Mouse (Mus musculus) limb, embryonic 11.5 days (tissue): ENCODE data around the gene Lrrn4cl. TPM values are rescaled to one million over a fixed set of nuclear protein-coding genes. Genes with fewer than 3 reads are reported as not detected.
A peak's percentile ranks its signal among the peaks of the same experiment; 100 is the strongest.

Source experiments
- ATAC-seq: fragments of 200-750 bp; cut with Nextera tagmentation; 2 replicates; pipeline ENCODE4 v1.8.0; 2017; ENCODE audit warnings: low read depth; ENCODE audit not compliant: insufficient number of reproducible peaks, low FRiP score, low TSS enrichment
- DNase-seq: peaks from one replicate; pipeline ENCODE4 v3.0.0-alpha.2; 2015; ENCODE audit warnings: low spot score
- H3K27ac ChIP-seq: fragments of 300-500 bp; sonication (generic); replicated peaks from 2 replicates; pipeline ENCODE4 v1.5.1; 2014; ENCODE audit warnings: low read depth, mild to moderate bottlenecking, low read length
- H3K27me3 ChIP-seq: fragments of 300-500 bp; sonication (generic); 2 replicates; pipeline ENCODE4 v1.6.1; 2014; ENCODE audit warnings: mild to moderate bottlenecking, low read length, mixed read lengths; ENCODE audit not compliant: control insufficient read depth, insufficient read depth
- H3K36me3 ChIP-seq: fragments of 300-500 bp; sonication (generic); 2 replicates; pipeline ENCODE4 v1.6.1; 2014; ENCODE audit warnings: mild to moderate bottlenecking, low read length, moderate library complexity, mixed read lengths; ENCODE audit not compliant: control insufficient read depth, insufficient read depth
- H3K4me1 ChIP-seq: fragments of 300-500 bp; sonication (generic); 2 replicates; pipeline ENCODE4 v1.6.1; 2014; ENCODE audit warnings: low read length, mixed read lengths; ENCODE audit not compliant: control insufficient read depth, insufficient read depth
- H3K4me2 ChIP-seq: fragments of 300-500 bp; sonication (generic); 2 replicates; pipeline ENCODE4 v1.6.1; 2014; ENCODE audit warnings: low read depth, mild to moderate bottlenecking, moderate library complexity; ENCODE audit not compliant: severe bottlenecking
- H3K4me3 ChIP-seq: fragments of 300-500 bp; sonication (generic); 2 replicates; pipeline ENCODE4 v1.5.1; 2014; ENCODE audit warnings: low read depth, low read length
- H3K9ac ChIP-seq: fragments of 300-500 bp; sonication (generic); 2 replicates; pipeline ENCODE4 v1.6.1; 2014; ENCODE audit warnings: mild to moderate bottlenecking, low read length
- H3K9me3 ChIP-seq: fragments of 300-500 bp; sonication (generic); 2 replicates; pipeline ENCODE4 v1.6.1; 2016; ENCODE audit warnings: low read length; ENCODE audit not compliant: control insufficient read depth
- WGBS: fragments of 180-500 bp; shearing (Covaris S2); extraction: QIAGEN DNeasy Blood & Tissue Kit; methylation state at CpG from one replicate; pipeline ENCODE4 v1.1.7; 2014; 5-methylcytosine and 5-hydroxymethylcytosine counted together
- polyA plus RNA-seq: library from polyadenylated mRNA; unstranded; fragments of >200 nt; fragmentation: Nextera tagmentation; extraction: Ambion mirVana; gene quantifications from 2 replicates; pipeline ENCODE4 v1.2.1, GENCODE M21; 2014

Gene Lrrn4cl
- polyA plus RNA-seq: 0.12 and 0.47 TPM in 2 replicates

- H3K4me1 ChIP-seq: 0 out of 2 replicates have a peak, but pooled peaks cover 4% of the 10 kb centered on the region
- no peaks in the 10 kb centered on the region for H3K9me3 ChIP-seq
- H3K27ac ChIP-seq: no peak within 1 kb of the TSS
- no peak within 1 kb of the TSS for H3K9ac ChIP-seq
- DNase-seq: no peak
- H3K27me3 ChIP-seq: no peaks in the 10 kb centered on the region
- peaks cover 13% of the 10 kb centered on the region for H3K36me3 ChIP-seq
- no peak within 1 kb of the TSS for H3K4me2 ChIP-seq
- no peak within 1 kb of the TSS for H3K4me3 ChIP-seq
- ATAC-seq: no peak
- 16% methylated on average over 7 of the region's 7 CpGs for WGBS
Measured at GRCm38 (mm10) chr19:8850402-8850901, at the start of gene Lrrn4cl. Lrrn4cl (plus strand) TSS chr19:8850768.

- H3K27ac ChIP-seq: 0 out of 2 replicates have a peak within 1 kb of the TSS, but pooled peaks have one; percentile 64
- H3K9me3 ChIP-seq: no peaks in the 10 kb centered on the region
- H3K36me3 ChIP-seq: peaks cover 2% of the 10 kb centered on the region; the same call in 1 of the 2 replicates
- H3K9ac ChIP-seq: peak within 1 kb of the TSS; percentile 57; the same call in 1 of the 2 replicates
- H3K27me3 ChIP-seq: no peaks in the 10 kb centered on the region
- H3K4me3 ChIP-seq: peak within 1 kb of the TSS; percentile 42
- peaks cover 9% of the 10 kb centered on the region; the same call in 1 of the 2 replicates for H3K4me1 ChIP-seq
- under 1% methylated on average over 30 of the region's 30 CpGs for WGBS
- DNase-seq (peak; percentile 94), ATAC-seq (peak; percentile 95)
- peak within 1 kb of the TSS; percentile 52 for H3K4me2 ChIP-seq
Measured at GRCm38 (mm10) chr19:8802130-8802821, 48.3 kb upstream of the Lrrn4cl start, which contains the start of gene Zbtb3. Zbtb3 (plus strand) TSS chr19:8802555.

- H3K27me3 ChIP-seq: no peaks in the 10 kb centered on the region
- 92% methylated on average over 9 of the region's 9 CpGs for WGBS
- ATAC-seq: no peak
- H3K4me2 ChIP-seq: peak overlapping the region; percentile 49
- H3K9ac ChIP-seq: no peak overlapping the region
- no peak for DNase-seq
- 0 out of 2 replicates have a peak, but pooled peaks cover 4% of the 10 kb centered on the region for H3K4me1 ChIP-seq
- no peaks in the 10 kb centered on the region for H3K9me3 ChIP-seq
- H3K27ac ChIP-seq: no peak overlapping the region
- 0 out of 2 replicates have a peak overlapping the region, but pooled peaks have one; percentile 42 for H3K4me3 ChIP-seq
- peaks cover 6% of the 10 kb centered on the region; the same call in 1 of the 2 replicates for H3K36me3 ChIP-seq
Measured at GRCm38 (mm10) chr19:8803204-8803780, 47.3 kb upstream of the Lrrn4cl start.

GRCm38 (mm10) chr19:8803879-8804660 lies 46.5 kb upstream of the Lrrn4cl start:
- 92% methylated on average over 11 of the region's 11 CpGs for WGBS
- H3K9me3 ChIP-seq: no peaks in the 10 kb centered on the region
- H3K4me1 ChIP-seq: 0 out of 2 replicates have a peak, but pooled peaks cover 4% of the 10 kb centered on the region
- H3K4me3 ChIP-seq: no peak overlapping the region
- H3K4me2 ChIP-seq: no peak overlapping the region
- no peak for ATAC-seq
- H3K9ac ChIP-seq: no peak overlapping the region
- H3K36me3 ChIP-seq: peaks cover 7% of the 10 kb centered on the region; the same call in 1 of the 2 replicates
- no peak for DNase-seq
- no peak overlapping the region for H3K27ac ChIP-seq
- no peaks in the 10 kb centered on the region for H3K27me3 ChIP-seq

GRCm38 (mm10) chr19:8806810-8807209 lies 43.8 kb upstream of the Lrrn4cl start:
- 92% methylated on average over 5 of the region's 5 CpGs for WGBS
- DNase-seq (no peak), ATAC-seq (no peak)
- 0 out of 2 replicates have a peak, but pooled peaks cover 4% of the 10 kb centered on the region for H3K4me1 ChIP-seq
- H3K9me3 ChIP-seq: no peaks in the 10 kb centered on the region
- no peak overlapping the region for H3K4me2 ChIP-seq
- H3K36me3 ChIP-seq: peaks cover 10% of the 10 kb centered on the region
- H3K27me3 ChIP-seq: no peaks in the 10 kb centered on the region
- H3K27ac ChIP-seq: no peak overlapping the region
- no peak overlapping the region for H3K9ac ChIP-seq
- H3K4me3 ChIP-seq: no peak overlapping the region

- Histone ChIP-seq H3K36me3 (peaks cover 16% of the 10 kb centered on the region), H3K9ac (no peak overlapping the region)
Measured at GRCm38 (mm10) chr19:8815812-8816211, 34.8 kb upstream of the Lrrn4cl start.

GRCm38 (mm10) chr19:8817001-8817400 lies 33.6 kb upstream of the Lrrn4cl start:
- Histone ChIP-seq H3K27me3 (no peaks in the 10 kb centered on the region), H3K9ac (no peak overlapping the region), H3K9me3 (no peaks in the 10 kb centered on the region), H3K4me2 (no peak overlapping the region), H3K4me3 (0 out of 2 replicates have a peak overlapping the region, but pooled peaks have one; percentile 0), H3K4me1 (peaks cover 10% of the 10 kb centered on the region), H3K36me3 (peaks cover 13% of the 10 kb centered on the region), H3K27ac (no peak overlapping the region)
- WGBS: 91% methylated on average over 3 of the region's 3 CpGs
- ATAC-seq (no peak), DNase-seq (no peak)

More at GRCm38 (mm10) chr19:8815812-8816211, 34.8 kb upstream of the Lrrn4cl start:
- H3K27ac ChIP-seq: no peak overlapping the region
- no peaks in the 10 kb centered on the region for H3K9me3 ChIP-seq
- H3K4me2 ChIP-seq: no peak overlapping the region
- DNase-seq (no peak), ATAC-seq (no peak)
- peaks cover 8% of the 10 kb centered on the region for H3K4me1 ChIP-seq
- WGBS: 88% methylated on average over 11 of the region's 11 CpGs
- H3K27me3 ChIP-seq: no peaks in the 10 kb centered on the region
- H3K4me3 ChIP-seq: no peak overlapping the region
